Mouse (Mus musculus) neural tube, embryonic 11.5 days (tissue): ENCODE data around the gene Olfr1367. TPM values are rescaled to one million over a fixed set of nuclear protein-coding genes. Genes with fewer than 3 reads are reported as not detected.

ENCODE experiments used
- ATAC-seq: fragments of 200-750 bp; cut with Nextera tagmentation; 2 replicates; pipeline ENCODE4 v1.8.0; 2017; ENCODE audit warnings: moderate number of reproducible peaks, mild to moderate bottlenecking, moderate TSS enrichment, moderate library complexity; ENCODE audit not compliant: insufficient read depth, low FRiP score, low TSS enrichment
- DNase-seq: peaks from one replicate; pipeline ENCODE4 v3.0.0-alpha.2; 2015; ENCODE audit warnings: low spot score
- H3K27ac ChIP-seq: fragments of 300-500 bp; sonication (generic); 2 replicates; pipeline ENCODE4 v1.5.1; 2014; ENCODE audit warnings: low read depth, mild to moderate bottlenecking, low read length
- H3K27me3 ChIP-seq: fragments of 300-500 bp; sonication (generic); 2 replicates; pipeline ENCODE4 v1.6.1; 2014; ENCODE audit warnings: mild to moderate bottlenecking, low read length, mixed read lengths; ENCODE audit not compliant: control insufficient read depth, insufficient read depth
- H3K36me3 ChIP-seq: fragments of 300-500 bp; sonication (generic); 2 replicates; pipeline ENCODE4 v1.6.1; 2014; ENCODE audit warnings: mild to moderate bottlenecking, low read length, moderate library complexity, mixed read lengths; ENCODE audit not compliant: control insufficient read depth, insufficient read depth
- H3K4me1 ChIP-seq: fragments of 300-500 bp; sonication (generic); 2 replicates; pipeline ENCODE4 v1.6.1; 2014; ENCODE audit warnings: low read length, mixed read lengths; ENCODE audit not compliant: control insufficient read depth, insufficient read depth
- H3K4me2 ChIP-seq: fragments of 300-500 bp; sonication (generic); 2 replicates; pipeline ENCODE4 v1.6.1; 2014; ENCODE audit warnings: low read depth, mild to moderate bottlenecking, moderate library complexity
- H3K4me3 ChIP-seq: fragments of 300-500 bp; sonication (generic); 2 replicates; pipeline ENCODE4 v1.5.1; 2014; ENCODE audit warnings: low read depth, low read length
- H3K9ac ChIP-seq: fragments of 300-500 bp; sonication (generic); 2 replicates; pipeline ENCODE4 v1.6.1; 2014; ENCODE audit warnings: mild to moderate bottlenecking, low read length
- H3K9me3 ChIP-seq: fragments of 300-500 bp; sonication (generic); 2 replicates; pipeline ENCODE4 v1.6.1; 2016; ENCODE audit warnings: low read length; ENCODE audit not compliant: control insufficient read depth
- WGBS: fragments of 180-500 bp; shearing (Covaris S2); extraction: QIAGEN DNeasy Blood & Tissue Kit; methylation state at CpG from one replicate; pipeline ENCODE4 v1.1.7; 2014; 5-methylcytosine and 5-hydroxymethylcytosine counted together
- polyA plus RNA-seq: library from polyadenylated mRNA; unstranded; fragments of >200 nt; fragmentation: Nextera tagmentation; extraction: Ambion mirVana; gene quantifications from 2 replicates; pipeline ENCODE4 v1.2.1, GENCODE M21; 2014

Olfr1367 gene
- not detected in 2 replicates for polyA plus RNA-seq

DNA sequence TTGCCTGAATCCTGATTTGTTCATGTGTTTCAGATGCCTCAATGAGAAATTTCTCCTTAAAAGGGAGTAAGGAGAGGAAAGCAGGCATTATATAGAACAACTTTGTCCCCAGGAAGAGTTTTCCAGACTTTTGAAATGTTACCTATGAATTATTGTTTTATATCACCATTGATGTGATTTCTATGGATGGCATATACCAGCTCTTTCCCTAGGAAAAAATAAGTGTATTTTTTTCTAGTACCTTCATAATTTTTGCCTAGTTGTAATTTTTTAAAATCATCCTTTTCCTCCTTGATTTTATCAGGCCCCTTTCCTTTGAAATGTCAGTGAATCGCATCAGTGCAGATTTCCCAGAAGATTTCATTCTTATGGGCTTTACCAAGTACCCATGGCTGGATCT, at the start of gene Olfr1367:
Gene Olfr1367 (plus strand): TSS at position 301 of the 400 bp plus-strand sequence.
- no peak within 1 kb of the TSS for H3K27ac ChIP-seq
- no peaks in the 10 kb centered on the region for H3K27me3 ChIP-seq
- H3K4me1 ChIP-seq: no peaks in the 10 kb centered on the region
- H3K4me2 ChIP-seq: no peak within 1 kb of the TSS
- WGBS: 90% methylated on average over 1 of the region's 1 CpGs
- H3K9ac ChIP-seq: no peak within 1 kb of the TSS
- H3K36me3 ChIP-seq: no peaks in the 10 kb centered on the region
- ATAC-seq (no peak), DNase-seq (no peak)
- no peak within 1 kb of the TSS for H3K4me3 ChIP-seq
- no peaks in the 10 kb centered on the region for H3K9me3 ChIP-seq

DNA sequence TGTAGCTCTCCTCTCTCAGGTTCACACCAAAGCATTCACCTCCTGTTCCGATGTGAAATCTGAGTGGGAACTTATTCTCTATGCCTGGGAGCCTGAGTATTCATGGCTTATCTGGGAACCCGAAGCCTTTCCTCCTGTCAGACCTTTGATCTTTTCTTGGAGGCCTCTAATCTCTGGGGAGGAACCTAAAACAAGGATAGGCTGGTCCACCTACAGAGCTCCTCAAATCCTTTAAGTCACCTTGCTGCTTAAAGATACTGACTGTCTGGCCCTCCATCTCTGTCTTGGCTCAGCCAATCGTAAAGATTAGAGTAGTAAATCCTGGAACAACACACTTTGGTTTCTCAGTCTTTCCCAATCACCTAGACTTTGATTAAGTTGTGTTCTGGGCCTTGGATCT, 48.2 kb upstream of the Olfr1367 start:
- no peaks in the 10 kb centered on the region for H3K4me1 ChIP-seq
- DNase-seq: no peak
- H3K4me3 ChIP-seq: no peak overlapping the region
- H3K27ac ChIP-seq: no peak overlapping the region
- WGBS: 56% methylated on average over 3 of the region's 3 CpGs
- H3K36me3 ChIP-seq: no peaks in the 10 kb centered on the region
- H3K27me3 ChIP-seq: no peaks in the 10 kb centered on the region
- no peak overlapping the region for H3K9ac ChIP-seq
- H3K9me3 ChIP-seq: no peaks in the 10 kb centered on the region
- H3K4me2 ChIP-seq: no peak overlapping the region
- no peak for ATAC-seq

GRCm38 (mm10) chr13:21304483-21305066, 42.1 kb upstream of the Olfr1367 start:
- Histone ChIP-seq H3K9me3 (no peaks in the 10 kb centered on the region), H3K9ac (no peak overlapping the region), H3K4me2 (no peak overlapping the region), H3K4me1 (no peaks in the 10 kb centered on the region), H3K4me3 (no peak overlapping the region), H3K27me3 (no peaks in the 10 kb centered on the region), H3K36me3 (no peaks in the 10 kb centered on the region), H3K27ac (no peak overlapping the region)
- DNase-seq (no peak), ATAC-seq (no peak)
- 65% methylated on average over 3 of the region's 3 CpGs for WGBS

- DNase-seq (no peak), ATAC-seq (no peak)
- Histone ChIP-seq H3K4me2 (no peak overlapping the region), H3K4me3 (no peak overlapping the region), H3K9ac (no peak overlapping the region), H3K36me3 (no peaks in the 10 kb centered on the region), H3K27ac (no peak overlapping the region), H3K4me1 (no peaks in the 10 kb centered on the region), H3K27me3 (no peaks in the 10 kb centered on the region), H3K9me3 (no peaks in the 10 kb centered on the region)
- WGBS: 77% methylated on average over 2 of the region's 2 CpGs
These were observed 36.9 kb upstream of the Olfr1367 start for GRCm38 (mm10) chr13:21309788-21310187.

DNA sequence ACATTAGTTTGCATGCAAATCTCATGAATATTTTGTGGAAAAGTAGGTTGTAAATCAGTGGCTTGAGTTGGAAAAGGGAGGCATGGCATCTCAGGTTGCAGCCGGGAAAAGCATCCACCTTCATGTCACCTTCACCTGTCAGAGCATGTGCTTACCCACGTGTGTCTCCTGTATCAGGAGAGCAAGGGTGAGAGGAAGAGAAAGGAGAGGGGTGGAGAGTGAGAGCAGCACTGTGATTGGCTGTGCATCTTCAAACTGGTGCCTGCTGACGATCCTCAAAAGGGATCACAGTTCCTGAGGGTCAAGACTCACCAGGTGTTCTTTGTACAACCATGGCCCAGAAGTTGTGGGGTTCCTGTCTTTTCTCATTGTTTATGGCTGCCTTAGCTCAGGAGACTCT, 34.8 kb upstream of the Olfr1367 start, which contains the start of gene Gpx6:
Gene Gpx6 (plus strand): TSS at position 200 of the 400 bp plus-strand sequence.
- H3K27ac ChIP-seq: no peak within 1 kb of the TSS
- no peaks in the 10 kb centered on the region for H3K27me3 ChIP-seq
- no peak within 1 kb of the TSS for H3K4me2 ChIP-seq
- WGBS: 14% methylated on average over 3 of the region's 3 CpGs
- H3K36me3 ChIP-seq: no peaks in the 10 kb centered on the region
- no peak within 1 kb of the TSS for H3K4me3 ChIP-seq
- no peak for ATAC-seq
- no peak for DNase-seq
- no peak within 1 kb of the TSS for H3K9ac ChIP-seq
- no peaks in the 10 kb centered on the region for H3K4me1 ChIP-seq
- no peaks in the 10 kb centered on the region for H3K9me3 ChIP-seq

DNA sequence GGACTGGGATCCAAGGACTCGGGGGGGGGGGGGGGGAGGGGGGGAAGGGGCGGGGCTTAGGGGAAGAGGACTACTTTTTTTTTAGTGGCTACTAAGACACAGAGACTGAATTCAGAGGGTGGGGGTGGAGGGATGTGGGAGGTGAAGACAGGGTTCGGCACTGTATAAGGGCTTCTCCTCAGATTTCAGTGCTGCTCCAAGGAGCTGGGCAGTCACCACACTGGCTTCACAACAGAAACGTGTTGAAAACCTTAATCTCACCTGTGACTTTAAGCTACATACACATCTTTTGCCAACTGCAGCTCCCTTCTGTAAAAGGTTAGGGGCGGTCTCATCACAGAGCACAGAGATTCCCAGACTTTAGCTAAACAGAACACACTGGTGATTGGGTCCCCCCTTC, 33.9 kb upstream of the Olfr1367 start:
- Histone ChIP-seq H3K36me3 (no peaks in the 10 kb centered on the region), H3K4me1 (no peaks in the 10 kb centered on the region), H3K4me2 (no peak overlapping the region), H3K4me3 (no peak overlapping the region), H3K27me3 (no peaks in the 10 kb centered on the region), H3K27ac (no peak overlapping the region), H3K9me3 (no peaks in the 10 kb centered on the region), H3K9ac (no peak overlapping the region)
- DNase-seq (no peak), ATAC-seq (no peak)
- 43% methylated on average over 4 of the region's 5 CpGs for WGBS

GRCm38 (mm10) chr13:21313903-21314302, 32.8 kb upstream of the Olfr1367 start:
- H3K9ac ChIP-seq: no peak overlapping the region
- no peak for DNase-seq
- H3K27ac ChIP-seq: no peak overlapping the region
- H3K27me3 ChIP-seq: no peaks in the 10 kb centered on the region
- H3K4me2 ChIP-seq: no peak overlapping the region
- no peak overlapping the region for H3K4me3 ChIP-seq
- H3K36me3 ChIP-seq: no peaks in the 10 kb centered on the region
- WGBS: 85% methylated on average over 4 of the region's 4 CpGs
- no peaks in the 10 kb centered on the region for H3K9me3 ChIP-seq
- no peak for ATAC-seq
- H3K4me1 ChIP-seq: no peaks in the 10 kb centered on the region

DNA sequence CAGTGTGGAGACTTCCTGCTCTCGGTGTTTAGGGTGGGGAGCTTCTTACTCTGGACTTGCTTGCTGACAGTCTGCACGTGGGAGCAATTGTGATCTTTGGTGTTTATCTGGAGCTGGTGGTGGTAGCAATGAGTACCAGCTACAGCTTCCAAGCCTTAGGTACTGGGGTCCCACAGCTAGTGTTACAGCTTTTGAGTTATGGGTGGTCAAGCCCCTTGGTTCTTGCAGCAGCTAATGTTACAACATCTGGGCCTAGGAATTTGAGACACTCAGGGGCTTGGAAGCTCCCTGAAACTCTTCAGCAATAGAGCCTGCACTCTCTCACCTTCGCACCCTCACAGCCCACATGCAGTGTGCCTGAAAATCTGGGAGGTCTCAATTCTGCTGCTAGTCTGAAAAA, 26.4 kb upstream of the Olfr1367 start:
- ATAC-seq: no peak

DNA sequence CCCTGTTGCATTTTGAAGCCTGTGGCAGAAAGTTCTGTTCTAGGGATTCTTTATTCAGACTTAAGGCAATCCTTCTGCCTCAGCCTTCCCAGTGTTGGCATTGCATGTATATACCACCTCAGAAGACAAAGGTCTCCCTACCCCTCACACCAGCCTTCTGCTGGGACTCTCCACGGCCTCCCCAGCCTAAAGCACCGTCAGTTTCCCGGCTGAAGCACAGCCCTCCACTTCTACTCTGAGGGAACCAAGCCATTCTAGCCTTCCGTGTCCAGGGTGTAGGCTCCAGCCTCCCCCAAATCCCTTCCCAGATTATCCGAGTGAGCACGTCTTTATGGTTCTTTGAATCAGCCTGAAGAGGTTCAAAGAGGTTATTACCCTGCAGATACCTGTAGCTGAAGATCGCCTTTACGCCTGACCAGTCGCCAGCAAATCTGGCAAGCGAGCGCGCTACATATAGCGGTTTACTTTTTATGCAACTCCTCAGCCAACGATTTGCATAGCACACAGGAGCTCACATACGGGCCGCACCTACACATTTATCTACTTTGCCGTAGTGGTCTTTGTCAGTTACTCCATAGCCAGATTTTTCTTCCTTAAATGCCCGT, 24.7 kb upstream of the Olfr1367 start:
- H3K36me3 ChIP-seq: no peaks in the 10 kb centered on the region
- DNase-seq (peak; percentile 13), ATAC-seq (no peak)
- no peak overlapping the region for H3K9ac ChIP-seq
- 2% methylated on average over 18 of the region's 18 CpGs for WGBS
- no peaks in the 10 kb centered on the region for H3K9me3 ChIP-seq
- peak overlapping the region; percentile 23 for H3K4me3 ChIP-seq
- no peaks in the 10 kb centered on the region for H3K27me3 ChIP-seq
- H3K27ac ChIP-seq: no peak overlapping the region
- H3K4me2 ChIP-seq: peak overlapping the region; percentile 34
- no peaks in the 10 kb centered on the region for H3K4me1 ChIP-seq

More for the DNA sequence above, 26.4 kb upstream of the Olfr1367 start:
- H3K9ac ChIP-seq: no peak overlapping the region
- no peaks in the 10 kb centered on the region for H3K4me1 ChIP-seq
- no peak overlapping the region for H3K4me3 ChIP-seq
- H3K9me3 ChIP-seq: no peaks in the 10 kb centered on the region
- 73% methylated on average over 3 of the region's 3 CpGs for WGBS
- no peaks in the 10 kb centered on the region for H3K36me3 ChIP-seq
- DNase-seq: no peak
- H3K4me2 ChIP-seq: no peak overlapping the region
- no peaks in the 10 kb centered on the region for H3K27me3 ChIP-seq
- H3K27ac ChIP-seq: no peak overlapping the region
